Comparison of ENCODE assay signal across 8 mouse cellular contexts in the genomic region with DNA sequence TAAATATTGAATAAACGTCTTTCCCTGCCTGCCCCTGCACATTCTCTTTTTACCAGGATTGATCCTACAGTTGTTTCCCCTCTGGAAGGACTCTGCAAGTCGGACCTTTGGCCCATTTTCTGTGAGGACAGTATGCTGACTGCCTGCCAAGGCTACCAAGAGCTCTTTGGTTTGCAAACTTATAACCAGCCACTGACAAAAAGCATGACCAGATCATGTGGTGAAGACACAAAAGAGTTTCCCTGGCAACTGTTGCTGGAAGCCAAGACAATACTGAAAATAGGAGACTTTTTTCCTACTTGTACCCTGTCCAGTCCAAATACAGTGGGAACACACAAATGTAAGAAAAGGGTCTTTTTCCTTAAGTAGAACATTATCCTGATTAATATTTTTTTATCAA.
DNase-seq lines count a peak whose midpoint lies in the region; ATAC-seq and TF ChIP-seq lines count a peak whose summit lies in the region.

No protein-coding gene starts in this region.

- no peak for TF ChIP-seq CTCF in kidney, postnatal 0 days (IDR thresholded peaks at IDR 0.05; ENCODE audit: low read depth)
- no peak for TF ChIP-seq CTCF in lung, postnatal 0 days (IDR thresholded peaks at IDR 0.05)

- no peak overlapping the region for H3K4me3 ChIP-seq in forebrain, embryonic 13.5 days
- H3K4me3 ChIP-seq in forebrain, embryonic 11.5 days (ENCODE audit: low read depth, low read length), result no peak overlapping the region
- no peak overlapping the region for H3K4me3 ChIP-seq in kidney, postnatal 0 days (replicated peaks; ENCODE audit: low read depth, low read length)
- H3K4me3 ChIP-seq in lung, postnatal 0 days (ENCODE audit: low read depth, low read length), result no peak overlapping the region
- no peak overlapping the region for H3K4me3 ChIP-seq in intestine, embryonic 15.5 days (replicated peaks)

- 0 out of 2 replicates have a peak, but pooled peaks cover 3% of the 10 kb centered on the region for H3K9me3 ChIP-seq in forebrain, embryonic 13.5 days (replicated peaks)
- no peaks in the 10 kb centered on the region for H3K9me3 ChIP-seq in forebrain, embryonic 11.5 days (ENCODE audit: control insufficient read depth, low read length)
- H3K9me3 ChIP-seq in kidney, postnatal 0 days (replicated peaks; ENCODE audit: low read length), result no peaks in the 10 kb centered on the region
- H3K9me3 ChIP-seq in lung, postnatal 0 days (ENCODE audit: low read length), result no peaks in the 10 kb centered on the region
- H3K9me3 ChIP-seq in intestine, embryonic 15.5 days, result no peaks in the 10 kb centered on the region

- no peak overlapping the region for H3K4me2 ChIP-seq in forebrain, embryonic 13.5 days
- no peak overlapping the region for H3K4me2 ChIP-seq in forebrain, embryonic 11.5 days (ENCODE audit: low read depth, low read length, severe bottlenecking)
- H3K4me2 ChIP-seq in kidney, postnatal 0 days (ENCODE audit: low read length), result no peak overlapping the region
- no peak overlapping the region for H3K4me2 ChIP-seq in lung, postnatal 0 days (replicated peaks; ENCODE audit: low read depth, low read length)
- H3K4me2 ChIP-seq in intestine, embryonic 15.5 days (replicated peaks), result no peak overlapping the region

- no peak overlapping the region for H3K27ac ChIP-seq in forebrain, embryonic 13.5 days
- H3K27ac ChIP-seq in forebrain, embryonic 11.5 days (ENCODE audit: low read depth, low read length), result no peak overlapping the region
- peak overlapping the region; percentile 26; the same call in 1 of the 2 replicates for H3K27ac ChIP-seq in kidney, postnatal 0 days
- no peak overlapping the region for H3K27ac ChIP-seq in lung, postnatal 0 days (ENCODE audit: low read length)
- no peak overlapping the region for H3K27ac ChIP-seq in intestine, embryonic 15.5 days

- H3K36me3 ChIP-seq in forebrain, embryonic 13.5 days (ENCODE audit: poor library complexity, severe bottlenecking), result peaks cover 17% of the 10 kb centered on the region
- peaks cover 3% of the 10 kb centered on the region; the same call in 1 of the 2 replicates for H3K36me3 ChIP-seq in forebrain, embryonic 11.5 days (ENCODE audit: control insufficient read depth, insufficient read depth, low read length)
- no peaks in the 10 kb centered on the region for H3K36me3 ChIP-seq in kidney, postnatal 0 days (ENCODE audit: insufficient read depth, low read length)
- no peaks in the 10 kb centered on the region for H3K36me3 ChIP-seq in lung, postnatal 0 days (ENCODE audit: insufficient read depth, low read length)
- 0 out of 2 replicates have a peak, but pooled peaks cover 5% of the 10 kb centered on the region for H3K36me3 ChIP-seq in intestine, embryonic 15.5 days

- 0 out of 2 replicates have a peak, but pooled peaks have one; percentile 43 for ATAC-seq in forebrain, embryonic 13.5 days
- ATAC-seq in forebrain, embryonic 11.5 days (replicated peaks; ENCODE audit: low FRiP score), result no peak
- ATAC-seq in kidney, postnatal 0 days (replicated peaks; ENCODE audit: low FRiP score, low read depth), result no peak; the same call in 1 of the 2 replicates
- ATAC-seq in lung, postnatal 0 days, result peak; percentile 41
- ATAC-seq in intestine, embryonic 15.5 days, result no peak

- H3K27me3 ChIP-seq in forebrain, embryonic 13.5 days, result no peaks in the 10 kb centered on the region
- no peaks in the 10 kb centered on the region for H3K27me3 ChIP-seq in forebrain, embryonic 11.5 days (ENCODE audit: control insufficient read depth, insufficient read depth, low read length)
- H3K27me3 ChIP-seq in kidney, postnatal 0 days (ENCODE audit: insufficient read depth, low read length), result no peaks in the 10 kb centered on the region
- H3K27me3 ChIP-seq in lung, postnatal 0 days (replicated peaks; ENCODE audit: insufficient read depth, low read length), result no peaks in the 10 kb centered on the region
- H3K27me3 ChIP-seq in intestine, embryonic 15.5 days (replicated peaks), result no peaks in the 10 kb centered on the region

- 39% methylated on average over 2 of the region's 2 CpGs for WGBS in forebrain, embryonic 13.5 days
- 80% methylated on average over 2 of the region's 2 CpGs for WGBS in forebrain, embryonic 11.5 days
- 64% methylated on average over 2 of the region's 2 CpGs for WGBS in kidney, postnatal 0 days
- WGBS in lung, postnatal 0 days, result 54% methylated on average over 2 of the region's 2 CpGs
- WGBS in intestine, embryonic 15.5 days, result 76% methylated on average over 2 of the region's 2 CpGs

- DNase-seq in forebrain, embryonic 11.5 days (ENCODE audit: low spot score), result no peak
- peak; percentile 64 for DNase-seq in adrenal gland, adult 2 months
- DNase-seq in heart, adult 9 months (ENCODE audit: low spot score in 2 of 2), result peak; percentile 78 to 85
- peak; percentile 24 for DNase-seq in kidney, postnatal 0 days (ENCODE audit: low spot score)
- peak; percentile 56 for DNase-seq in lung, postnatal 0 days (ENCODE audit: low spot score)
- DNase-seq in skeletal muscle tissue, adult 2 months (ENCODE audit: low read depth, low spot score), result peak; percentile 56

- H3K9ac ChIP-seq in forebrain, embryonic 13.5 days, result no peak overlapping the region
- no peak overlapping the region for H3K9ac ChIP-seq in forebrain, embryonic 11.5 days (ENCODE audit: low read length)
- no peak overlapping the region for H3K9ac ChIP-seq in kidney, postnatal 0 days (ENCODE audit: low read depth, low read length)
- no peak overlapping the region for H3K9ac ChIP-seq in lung, postnatal 0 days (replicated peaks; ENCODE audit: low read depth)
- H3K9ac ChIP-seq in intestine, embryonic 15.5 days, result no peak overlapping the region

- H3K4me1 ChIP-seq in forebrain, embryonic 13.5 days, result peaks cover 9% of the 10 kb centered on the region; the same call in 1 of the 2 replicates
- no peaks in the 10 kb centered on the region for H3K4me1 ChIP-seq in forebrain, embryonic 11.5 days (replicated peaks; ENCODE audit: control insufficient read depth, insufficient read depth, low read length)
- H3K4me1 ChIP-seq in kidney, postnatal 0 days (replicated peaks; ENCODE audit: insufficient read depth, low read length), result no peaks in the 10 kb centered on the region
- H3K4me1 ChIP-seq in lung, postnatal 0 days (ENCODE audit: insufficient read depth, low read depth, low read length), result no peaks in the 10 kb centered on the region
- H3K4me1 ChIP-seq in intestine, embryonic 15.5 days (replicated peaks), result no peaks in the 10 kb centered on the region

- no peak for TF ChIP-seq EP300 in lung, postnatal 0 days (IDR thresholded peaks at IDR 0.05)

Comparison
In these comparisons a context has a peak if more than half of its experiments do, and no peak if none do; other contexts are left out.
1. ATAC-seq: peak in forebrain, embryonic 13.5 days (single experiment) and lung, postnatal 0 days (single experiment); none in forebrain, embryonic 11.5 days (single experiment), kidney, postnatal 0 days (single experiment) and intestine, embryonic 15.5 days (single experiment).